Mouse (Mus musculus) stomach, postnatal 0 days (tissue): ENCODE results near the gene Fgd5.

ENCODE experiments used
- CTCF ChIP-seq: IDR thresholded peaks from 2 replicates; pipeline ENCODE4 v1.5.1; 2016; ENCODE audit warnings: antibody characterized with exemption, low read depth, mild to moderate bottlenecking, moderate library complexity
- EP300 ChIP-seq: optimal IDR thresholded peaks from 2 replicates; pipeline ENCODE3; 2016; ENCODE audit warnings: antibody characterized with exemption

GRCm38 (mm10) chr6:92025252-92025651 is 46.6 kb downstream of the Fgd5 start:
- TF ChIP-seq CTCF = no peak
- TF ChIP-seq EP300 = no peak
